Mouse (Mus musculus) right cerebral cortex, adult 2 months (tissue): ENCODE data around the gene Dnph1.
A peak's percentile ranks its signal among the peaks of the same experiment; 100 is the strongest.

Experiments used
- DNase-seq, 2 experiments: peaks; one replicate each; pipeline ENCODE4 v3.0.0; 2021 to 2022; ENCODE audit warnings: low spot score in 2 of 2

Gene Dnph1

GRCm38 (mm10) chr17:46503847-46504638 lies 7.5 kb downstream of the Dnph1 start:
- DNase-seq, result no peak

GRCm38 (mm10) chr17:46505617-46506016 lies 9.1 kb downstream of the Dnph1 start:
- DNase-seq, result no peak

GRCm38 (mm10) chr17:46511059-46511710 lies 14.7 kb downstream of the Dnph1 start:
- DNase-seq, result no peak

GRCm38 (mm10) chr17:46513329-46513728 lies 16.8 kb downstream of the Dnph1 start:
- no peak for DNase-seq

DNA sequence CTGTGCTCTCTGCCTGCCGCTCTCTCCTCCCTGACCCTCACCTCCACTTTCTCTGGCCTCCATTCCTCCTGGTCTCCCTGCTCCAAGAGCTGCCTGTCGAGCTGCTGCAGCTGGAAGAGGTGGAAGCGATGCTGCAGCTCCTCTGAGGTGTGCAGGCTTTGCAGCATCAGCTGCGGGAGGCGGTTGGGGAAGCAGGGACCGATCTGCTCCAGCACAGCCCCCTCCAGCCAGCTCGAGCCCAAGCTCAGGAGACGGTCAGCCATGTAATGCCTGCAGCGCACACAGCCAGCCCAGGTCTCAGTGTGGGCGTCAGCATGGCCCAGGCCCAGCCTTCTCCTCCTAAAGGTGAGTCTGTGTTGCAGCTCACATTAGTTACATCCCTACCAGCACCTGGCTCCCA lies 23.5 kb downstream of the Dnph1 start:
- no peak for DNase-seq

- no peak for DNase-seq
Measured at GRCm38 (mm10) chr17:46520385-46520979, 24.0 kb downstream of the Dnph1 start.

GRCm38 (mm10) chr17:46521174-46521573 lies 24.7 kb downstream of the Dnph1 start:
- no peak for DNase-seq

GRCm38 (mm10) chr17:46521963-46522668 lies 25.6 kb downstream of the Dnph1 start:
- no peak for DNase-seq

DNA sequence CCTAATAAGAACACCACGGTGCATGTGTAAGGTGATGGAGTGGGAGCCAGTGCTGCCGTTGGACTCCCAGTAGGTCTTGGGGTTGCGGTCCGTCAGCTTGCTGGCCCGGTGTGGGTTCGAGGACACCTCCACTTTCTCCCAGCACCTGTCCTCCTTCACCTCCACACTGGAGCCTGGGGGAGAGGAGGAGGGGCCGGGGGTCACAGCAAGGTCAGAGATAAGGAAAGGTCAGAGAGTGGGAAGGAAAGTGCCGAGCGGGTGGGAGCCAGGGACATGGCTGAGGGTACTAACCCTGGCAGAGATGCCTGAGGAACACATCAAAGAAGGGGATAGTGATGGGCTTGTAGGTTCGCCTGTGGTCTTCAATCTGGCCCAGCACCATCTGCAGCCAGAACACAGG lies 28.6 kb downstream of the Dnph1 start:
- no peak for DNase-seq

- DNase-seq, result peak; percentile 49 to 50
Measured at GRCm38 (mm10) chr17:46525579-46526307, 29.2 kb downstream of the Dnph1 start.

GRCm38 (mm10) chr17:46543661-46544060 lies 47.1 kb downstream of the Dnph1 start:
- peak; percentile 39 to 42 for DNase-seq

GRCm38 (mm10) chr17:46545813-46546564 lies 49.5 kb downstream of the Dnph1 start, which contains the start of gene Cul9:
Gene Cul9 (minus strand): TSS chr17:46546388.
- DNase-seq, result peak; percentile 92 to 94

DNA sequence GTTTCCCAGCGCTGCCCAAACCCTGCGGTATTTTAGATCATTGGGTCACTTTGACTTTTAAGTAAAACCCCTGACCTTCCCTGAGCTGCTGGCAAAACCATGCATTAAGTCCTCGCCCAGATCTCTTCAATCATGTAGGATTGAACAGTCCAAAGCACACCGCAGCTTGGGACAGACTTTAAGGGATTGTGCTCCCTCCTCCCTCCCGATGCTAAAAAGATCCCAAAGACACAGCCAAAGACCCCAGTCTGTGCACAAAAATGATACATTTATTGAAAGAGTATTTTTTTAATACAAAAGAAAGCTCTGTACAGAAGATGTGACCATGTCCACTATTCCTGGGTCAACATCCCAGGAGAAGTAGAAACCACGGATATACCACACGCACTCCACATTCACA lies 50.1 kb downstream of the Dnph1 start:
- DNase-seq, result no peak

DNA sequence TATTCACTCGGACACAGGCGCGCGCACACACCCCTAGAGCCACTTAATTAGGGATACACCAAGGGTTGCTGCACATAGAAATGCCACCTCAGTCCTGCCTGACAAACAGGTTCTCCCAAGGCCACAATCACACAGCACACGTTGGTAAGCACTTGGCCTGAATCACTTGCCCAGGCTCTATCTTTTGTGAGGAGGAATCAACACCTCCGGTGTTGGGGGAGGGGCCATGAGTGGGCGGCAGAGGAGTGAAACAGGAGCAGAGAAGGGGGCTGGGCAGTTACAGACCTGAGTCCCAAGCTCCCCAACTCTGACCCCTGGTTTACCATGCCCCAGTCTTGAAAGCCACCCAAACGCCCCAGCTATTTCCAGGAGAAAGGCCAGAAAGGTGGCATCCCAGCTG lies 50.5 kb downstream of the Dnph1 start:
- no peak for DNase-seq

- no peak for DNase-seq
Measured at GRCm38 (mm10) chr17:46547923-46548322, 51.4 kb downstream of the Dnph1 start.

DNA sequence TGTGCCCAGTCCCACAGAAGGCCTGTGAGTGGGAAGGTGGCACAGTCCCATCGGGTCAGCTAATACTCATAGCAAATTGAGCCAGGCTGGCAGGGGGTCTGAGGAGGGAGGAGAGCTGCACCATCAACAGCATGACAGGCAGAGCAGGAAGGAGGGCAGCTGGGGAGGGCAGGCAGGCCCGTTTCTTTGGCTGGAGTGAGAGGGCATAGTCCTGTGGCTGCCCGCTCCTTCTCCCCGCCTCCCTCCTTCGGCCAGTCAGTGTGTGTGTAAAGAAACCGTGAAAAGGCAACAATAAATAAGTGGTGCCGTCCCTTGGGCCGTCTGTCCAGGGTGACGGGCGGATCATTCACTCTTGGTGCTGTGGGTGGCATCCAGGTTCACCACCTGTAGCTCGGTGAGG lies 52.2 kb downstream of the Dnph1 start:
- no peak for DNase-seq

DNA sequence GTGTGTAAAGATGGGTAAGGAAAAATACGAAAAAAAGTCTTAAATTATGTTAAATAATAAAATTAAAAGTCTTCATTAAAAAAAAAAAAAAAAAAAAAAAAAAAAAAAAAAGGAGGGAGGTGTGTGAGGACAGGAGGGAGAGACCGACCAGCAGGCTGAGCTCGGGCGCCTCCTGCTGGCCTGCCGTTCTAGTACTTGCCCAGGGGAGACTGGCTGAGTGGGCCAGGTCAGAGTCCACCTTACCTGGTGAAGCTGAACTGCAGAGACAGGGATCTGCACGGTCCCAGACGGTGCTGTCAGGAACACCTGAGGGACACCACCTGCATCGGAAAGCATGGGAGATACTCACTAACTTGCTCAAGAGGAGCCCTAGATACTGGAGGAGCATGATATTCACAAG lies 52.7 kb downstream of the Dnph1 start:
- peak in 1 of 2 experiments; percentile 43 for DNase-seq
